Mouse (Mus musculus) forebrain, embryonic 13.5 days (tissue): ENCODE results near the gene Fbxo22. TPM values are rescaled to one million over a fixed set of nuclear protein-coding genes. Genes with fewer than 3 reads are reported as not detected.
"Not testable (repeated sequence)": the region's sequence is repeated elsewhere in the genome, so short reads cannot be mapped to it uniquely, and the experiment has no call there.

Experiments used
- ATAC-seq: fragments of 200-750 bp; cut with Nextera tagmentation; 2 replicates; pipeline ENCODE4 v1.8.0; 2017
- H3K27ac ChIP-seq: fragments of 300-500 bp; sonication (generic); 2 replicates; pipeline ENCODE4 v1.5.1; 2015; ENCODE audit warnings: inconsistent platforms, mild to moderate bottlenecking, moderate library complexity
- H3K27me3 ChIP-seq: fragments of 300-500 bp; sonication (generic); 2 replicates; pipeline ENCODE4 v1.6.1; 2015; ENCODE audit warnings: mild to moderate bottlenecking, inconsistent platforms
- H3K36me3 ChIP-seq: fragments of 300-500 bp; sonication (generic); 2 replicates; pipeline ENCODE4 v1.6.1; 2015; ENCODE audit warnings: mild to moderate bottlenecking, inconsistent platforms; ENCODE audit not compliant: poor library complexity, severe bottlenecking
- H3K4me1 ChIP-seq: fragments of 300-500 bp; sonication (generic); 2 replicates; pipeline ENCODE4 v1.6.1; 2015; ENCODE audit warnings: inconsistent platforms
- H3K4me2 ChIP-seq: fragments of 300-500 bp; sonication (generic); 2 replicates; pipeline ENCODE4 v1.6.1; 2015; ENCODE audit warnings: inconsistent platforms, mild to moderate bottlenecking, moderate library complexity
- H3K4me3 ChIP-seq: fragments of 300-500 bp; sonication (generic); 2 replicates; pipeline ENCODE4 v1.5.1; 2015; ENCODE audit warnings: mild to moderate bottlenecking, inconsistent platforms
- H3K9ac ChIP-seq: fragments of 300-500 bp; sonication (generic); 2 replicates; pipeline ENCODE4 v1.6.1; 2015; ENCODE audit warnings: mild to moderate bottlenecking, inconsistent platforms
- H3K9me3 ChIP-seq: fragments of 300-500 bp; sonication (generic); replicated peaks from 2 replicates; pipeline ENCODE4 v1.6.1; 2016; ENCODE audit warnings: inconsistent platforms
- WGBS: fragments of 180-500 bp; shearing (Covaris S2); methylation state at CpG from one replicate; pipeline ENCODE4 v1.1.7; 2015; 5-methylcytosine and 5-hydroxymethylcytosine counted together
- polyA plus RNA-seq: library from polyadenylated mRNA; unstranded; fragments of >200 nt; fragmentation: Nextera tagmentation; extraction: Ambion mirVana; gene quantifications from 2 replicates; pipeline ENCODE4 v1.2.1, GENCODE M21; 2015

Gene Fbxo22
- polyA plus RNA-seq, 1 experiment from 2014 or later = 86.9 TPM

DNA sequence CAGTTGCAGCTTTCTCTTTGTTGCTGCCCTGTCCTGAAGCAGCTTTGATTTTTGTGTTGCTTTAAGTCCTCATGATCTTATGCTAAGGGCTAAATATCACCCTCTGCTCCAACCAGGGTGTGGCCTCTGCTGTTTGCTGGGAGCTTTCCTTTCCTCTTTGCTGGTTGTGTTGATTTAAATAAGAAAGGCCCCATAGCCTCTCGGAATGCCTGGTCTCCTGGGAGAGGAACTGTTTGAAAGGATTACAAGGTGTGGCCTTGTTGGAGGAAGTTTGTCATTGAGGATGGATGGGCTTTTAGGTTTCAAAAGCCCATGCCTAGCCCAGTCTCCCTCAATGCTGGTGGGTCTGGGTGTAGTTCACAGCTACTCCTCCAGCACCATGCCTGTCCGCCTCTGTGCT is 7.4 kb downstream of the Fbxo22 start:
- ATAC-seq = no peak
- 64% methylated on average over 2 of the region's 2 CpGs for WGBS
- Histone ChIP-seq H3K27ac (no peak overlapping the region), H3K4me1 (peaks cover 4% of the 10 kb centered on the region; the same call in 1 of the 2 replicates), H3K4me3 (no peak overlapping the region), H3K27me3 (no peaks in the 10 kb centered on the region), H3K9me3 (no peaks in the 10 kb centered on the region), H3K9ac (no peak overlapping the region), H3K4me2 (no peak overlapping the region), H3K36me3 (peaks cover 81% of the 10 kb centered on the region)

DNA sequence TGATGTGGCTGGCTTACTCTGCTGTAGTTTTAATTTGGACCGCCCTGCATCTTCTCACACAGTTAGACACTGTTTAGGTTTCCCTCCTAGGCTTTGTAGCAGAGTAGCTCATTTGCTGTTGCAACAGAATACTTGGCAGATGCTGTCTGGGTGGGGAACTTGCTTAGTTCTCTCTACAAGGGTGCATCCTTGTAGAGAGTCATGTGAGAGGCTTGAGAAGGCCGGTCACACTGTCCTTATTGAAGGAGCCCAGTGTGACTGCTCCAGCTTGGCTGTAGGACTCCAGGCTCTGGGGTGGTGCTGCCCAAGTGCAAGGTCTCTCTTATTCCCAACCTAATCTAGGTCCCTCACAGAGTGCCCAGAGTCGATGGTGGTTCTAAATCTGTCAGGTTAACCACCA is 8.7 kb downstream of the Fbxo22 start:
- no peak overlapping the region for H3K9ac ChIP-seq
- H3K4me1 ChIP-seq = no peaks in the 10 kb centered on the region
- H3K36me3 ChIP-seq = peaks cover 94% of the 10 kb centered on the region
- H3K4me2 ChIP-seq = no peak overlapping the region
- no peak overlapping the region for H3K4me3 ChIP-seq
- H3K9me3 ChIP-seq = no peaks in the 10 kb centered on the region
- no peak overlapping the region for H3K27ac ChIP-seq
- WGBS = 93% methylated on average over 3 of the region's 3 CpGs
- ATAC-seq = no peak
- no peaks in the 10 kb centered on the region for H3K27me3 ChIP-seq

DNA sequence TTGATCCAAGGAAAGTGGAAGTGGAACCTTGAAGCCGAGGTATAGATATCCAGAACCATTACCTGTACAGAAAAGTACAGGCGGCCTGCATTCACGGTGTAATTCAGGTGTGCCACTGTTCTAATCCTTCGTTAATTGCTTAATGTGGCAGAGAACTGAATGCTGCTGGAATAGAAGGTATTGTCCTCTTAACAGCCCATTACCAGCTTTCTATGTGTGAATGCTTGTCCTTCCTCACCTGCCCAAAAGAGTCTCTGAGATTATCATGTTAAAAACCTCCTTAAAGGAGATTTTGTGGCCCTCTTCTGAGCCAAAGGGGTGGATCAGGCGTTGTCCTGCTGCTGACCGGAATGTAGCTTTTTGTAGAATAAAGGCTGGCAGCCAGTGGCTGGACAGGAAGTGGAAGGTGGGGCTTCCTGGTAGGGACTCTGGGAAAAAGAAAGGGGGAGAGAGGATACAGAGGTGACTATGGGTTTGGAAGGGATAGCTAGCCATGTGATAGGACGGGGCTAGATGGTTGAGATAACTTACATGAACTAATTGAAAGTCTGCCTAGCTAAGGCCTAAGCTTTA is 16.5 kb downstream of the Fbxo22 start:
- no peak overlapping the region for H3K27ac ChIP-seq
- WGBS = 82% methylated on average over 7 of the region's 7 CpGs
- no peak overlapping the region for H3K4me2 ChIP-seq
- H3K27me3 ChIP-seq = no peaks in the 10 kb centered on the region
- no peak for ATAC-seq
- H3K4me1 ChIP-seq = no peaks in the 10 kb centered on the region
- peaks cover 64% of the 10 kb centered on the region for H3K36me3 ChIP-seq
- H3K4me3 ChIP-seq = no peak overlapping the region
- no peaks in the 10 kb centered on the region for H3K9me3 ChIP-seq
- no peak overlapping the region for H3K9ac ChIP-seq

DNA sequence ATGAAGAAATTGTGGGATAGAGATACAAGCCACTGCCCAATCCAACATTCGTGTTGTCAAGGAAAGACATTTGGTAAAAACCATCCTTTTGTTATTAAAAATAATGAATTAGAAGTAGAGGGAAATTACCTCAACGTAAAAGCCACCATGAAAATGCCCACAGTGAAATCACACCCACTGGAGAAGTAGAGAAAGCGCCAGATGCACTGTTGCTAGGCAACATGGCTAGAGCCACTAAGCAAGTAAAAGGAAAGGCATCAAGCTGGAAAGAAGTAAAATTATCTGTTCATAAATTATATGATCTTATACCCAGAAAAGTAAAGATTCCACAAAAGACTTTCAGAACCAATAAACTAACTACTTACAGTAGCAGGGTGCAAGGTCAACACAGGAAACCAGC is 17.5 kb downstream of the Fbxo22 start:
- no peaks in the 10 kb centered on the region for H3K9me3 ChIP-seq
- no peak overlapping the region for H3K27ac ChIP-seq
- H3K27me3 ChIP-seq = no peaks in the 10 kb centered on the region
- ATAC-seq = no peak
- WGBS = 79% methylated on average over 3 of the region's 3 CpGs
- peaks cover 54% of the 10 kb centered on the region for H3K36me3 ChIP-seq
- no peak overlapping the region for H3K9ac ChIP-seq
- H3K4me1 ChIP-seq = no peaks in the 10 kb centered on the region
- H3K4me3 ChIP-seq = no peak overlapping the region
- H3K4me2 ChIP-seq = no peak overlapping the region

DNA sequence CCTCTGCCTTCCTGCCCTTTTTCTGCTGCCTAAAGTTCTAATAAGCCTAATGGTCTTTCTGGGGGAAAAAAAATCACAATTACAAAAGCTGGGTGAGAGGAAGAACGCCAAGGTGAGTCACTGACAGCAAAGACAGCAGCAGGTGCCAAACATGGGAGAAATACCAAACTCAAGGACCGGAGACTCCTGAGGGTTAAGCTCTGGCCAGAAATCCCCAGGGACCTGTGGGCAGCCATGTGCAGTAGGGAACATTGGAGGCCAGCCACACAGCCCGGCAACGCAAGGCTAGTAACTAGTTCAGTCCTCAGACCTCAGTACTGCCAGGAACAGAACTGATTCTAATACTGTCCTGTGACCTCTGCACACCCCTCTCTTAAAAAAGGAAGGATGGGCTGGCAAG is 19.4 kb downstream of the Fbxo22 start:
- Histone ChIP-seq H3K4me2 (no peak overlapping the region), H3K27ac (no peak overlapping the region), H3K9ac (no peak overlapping the region), H3K4me1 (no peaks in the 10 kb centered on the region), H3K9me3 (no peaks in the 10 kb centered on the region), H3K4me3 (no peak overlapping the region), H3K36me3 (peaks cover 35% of the 10 kb centered on the region), H3K27me3 (no peaks in the 10 kb centered on the region)
- ATAC-seq = no peak
- WGBS = 90% methylated on average over 4 of the region's 4 CpGs

DNA sequence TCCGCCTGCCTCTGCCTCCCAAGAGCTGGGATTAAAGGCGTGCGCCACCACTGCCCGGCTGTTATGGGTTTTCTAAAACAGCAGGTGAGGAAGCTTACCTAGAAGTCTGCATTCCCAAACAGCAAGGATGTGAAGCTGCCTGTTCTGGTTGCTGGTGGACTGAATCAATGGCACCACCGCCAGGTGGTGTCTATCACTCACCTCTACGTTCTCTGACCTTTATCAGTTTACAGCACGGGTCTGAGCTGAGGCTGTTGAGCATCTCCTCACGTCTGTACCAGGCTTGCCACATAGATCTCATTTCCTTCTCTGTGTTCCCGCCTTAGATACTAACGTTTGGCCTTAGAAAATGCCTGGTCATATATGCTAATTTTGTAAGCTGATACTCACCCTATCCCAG is 20.3 kb downstream of the Fbxo22 start:
- ATAC-seq = no peak

DNA sequence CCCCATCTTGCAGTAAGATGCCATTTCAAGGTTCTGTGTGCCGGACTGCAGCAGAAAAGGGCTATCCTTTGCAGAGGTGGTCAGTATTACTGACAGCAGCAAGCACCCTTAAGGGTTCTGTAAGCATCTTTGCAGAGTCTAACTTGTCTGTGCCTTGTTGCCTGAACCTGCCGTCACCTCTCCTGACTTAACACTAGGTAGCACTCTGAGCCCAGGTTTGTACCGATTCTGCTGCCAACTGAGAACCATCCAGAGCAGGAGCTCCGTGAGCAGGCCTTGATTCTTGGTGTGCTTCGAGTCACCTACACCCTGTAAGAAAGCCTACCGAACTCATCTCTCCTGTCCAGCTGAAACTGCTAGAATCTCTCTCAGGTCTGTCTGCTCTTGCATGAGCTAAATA is 22.8 kb downstream of the Fbxo22 start:
- Histone ChIP-seq H3K27me3 (no peaks in the 10 kb centered on the region), H3K4me3 (no peak overlapping the region), H3K36me3 (peaks cover 3% of the 10 kb centered on the region; the same call in 1 of the 2 replicates), H3K4me2 (no peak overlapping the region), H3K27ac (no peak overlapping the region), H3K4me1 (no peaks in the 10 kb centered on the region), H3K9ac (no peak overlapping the region), H3K9me3 (no peaks in the 10 kb centered on the region)
- ATAC-seq = no peak
- WGBS = 67% methylated on average over 6 of the region's 6 CpGs

More for the DNA sequence above, 20.3 kb downstream of the Fbxo22 start:
- no peak overlapping the region for H3K9ac ChIP-seq
- H3K9me3 ChIP-seq = no peaks in the 10 kb centered on the region
- H3K27ac ChIP-seq = no peak overlapping the region
- no peaks in the 10 kb centered on the region for H3K27me3 ChIP-seq
- no peak overlapping the region for H3K4me3 ChIP-seq
- H3K4me2 ChIP-seq = no peak overlapping the region
- 75% methylated on average over 10 of the region's 10 CpGs for WGBS
- peaks cover 27% of the 10 kb centered on the region for H3K36me3 ChIP-seq
- H3K4me1 ChIP-seq = no peaks in the 10 kb centered on the region

DNA sequence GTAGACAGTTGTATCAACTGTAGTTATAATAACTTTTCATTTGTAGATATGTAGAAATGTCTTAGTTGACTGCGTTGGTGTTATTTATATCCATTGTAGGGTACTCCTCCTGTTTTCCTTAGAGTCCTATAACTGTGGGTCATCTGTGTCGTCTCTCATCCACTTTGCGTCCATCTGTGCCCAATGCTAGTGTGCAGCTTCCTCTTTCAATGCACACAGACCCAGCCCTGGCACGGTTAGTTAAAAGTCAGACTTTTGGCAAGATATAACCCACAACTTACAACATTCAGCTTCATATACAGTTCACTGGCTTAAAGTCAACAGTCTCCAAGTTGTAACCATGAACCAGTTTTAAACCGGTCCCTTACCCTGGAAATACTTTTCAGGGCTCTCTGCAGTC is 23.4 kb downstream of the Fbxo22 start:
- ATAC-seq = no peak

DNA sequence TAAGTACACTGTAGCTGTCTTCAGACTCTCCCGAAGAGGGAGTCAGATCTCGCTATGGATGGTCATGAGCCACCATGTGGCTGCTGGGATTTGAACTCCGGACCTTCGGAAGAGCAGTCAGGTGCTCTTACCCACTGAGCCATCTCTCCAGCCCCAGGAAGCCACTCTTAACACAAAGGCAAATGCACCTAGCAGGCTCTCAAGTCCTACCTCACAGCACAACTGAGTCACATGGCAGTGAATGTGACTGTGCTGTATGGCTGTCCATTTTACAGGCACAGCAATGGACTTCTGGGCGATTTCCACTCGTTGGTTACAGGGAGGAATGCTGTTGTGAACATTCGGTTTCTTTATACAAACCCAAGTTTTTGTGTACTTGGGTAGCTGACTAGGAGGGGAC is 23.9 kb downstream of the Fbxo22 start:
- Histone ChIP-seq H3K27ac (no peak overlapping the region), H3K27me3 (no peaks in the 10 kb centered on the region), H3K4me1 (no peaks in the 10 kb centered on the region), H3K36me3 (no peaks in the 10 kb centered on the region; the same call in 1 of the 2 replicates), H3K9ac (no peak overlapping the region), H3K4me3 (no peak overlapping the region), H3K9me3 (no peaks in the 10 kb centered on the region), H3K4me2 (no peak overlapping the region)
- no peak for ATAC-seq
- 89% methylated on average over 7 of the region's 7 CpGs for WGBS

More for the DNA sequence above, 23.4 kb downstream of the Fbxo22 start:
- H3K27me3 ChIP-seq = no peaks in the 10 kb centered on the region
- no peak overlapping the region for H3K27ac ChIP-seq
- no peaks in the 10 kb centered on the region for H3K9me3 ChIP-seq
- no peaks in the 10 kb centered on the region for H3K4me1 ChIP-seq
- no peaks in the 10 kb centered on the region; the same call in 1 of the 2 replicates for H3K36me3 ChIP-seq
- WGBS = 97% methylated on average over 5 of the region's 5 CpGs
- H3K9ac ChIP-seq = no peak overlapping the region
- H3K4me2 ChIP-seq = no peak overlapping the region
- no peak overlapping the region for H3K4me3 ChIP-seq

DNA sequence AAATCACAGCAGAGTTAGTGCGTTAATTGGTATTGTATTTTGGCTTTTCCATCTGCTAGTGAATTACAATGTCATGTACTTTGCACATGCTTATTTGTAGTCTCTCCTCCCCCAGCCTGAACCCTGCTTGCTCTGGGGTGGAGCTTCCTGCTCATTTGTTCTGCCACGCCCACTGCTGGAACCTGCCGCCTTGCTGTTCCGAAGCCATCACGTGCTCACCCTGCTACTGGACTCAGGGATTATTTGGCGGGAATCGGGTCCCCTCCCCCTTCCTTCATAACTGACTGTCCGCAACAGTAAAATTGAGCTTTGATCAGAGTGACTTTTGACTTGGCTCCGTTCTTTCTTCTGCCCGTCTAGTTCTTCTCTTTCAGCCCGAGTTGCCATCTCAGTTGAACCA is 24.4 kb downstream of the Fbxo22 start:
- H3K9me3 ChIP-seq, H3K27ac ChIP-seq, H3K4me1 ChIP-seq, H3K4me2 ChIP-seq, H3K4me3 ChIP-seq, H3K36me3 ChIP-seq, H3K27me3 ChIP-seq, ATAC-seq, H3K9ac ChIP-seq: not testable (repeated sequence)
- WGBS = 76% methylated on average over 11 of the region's 11 CpGs

DNA sequence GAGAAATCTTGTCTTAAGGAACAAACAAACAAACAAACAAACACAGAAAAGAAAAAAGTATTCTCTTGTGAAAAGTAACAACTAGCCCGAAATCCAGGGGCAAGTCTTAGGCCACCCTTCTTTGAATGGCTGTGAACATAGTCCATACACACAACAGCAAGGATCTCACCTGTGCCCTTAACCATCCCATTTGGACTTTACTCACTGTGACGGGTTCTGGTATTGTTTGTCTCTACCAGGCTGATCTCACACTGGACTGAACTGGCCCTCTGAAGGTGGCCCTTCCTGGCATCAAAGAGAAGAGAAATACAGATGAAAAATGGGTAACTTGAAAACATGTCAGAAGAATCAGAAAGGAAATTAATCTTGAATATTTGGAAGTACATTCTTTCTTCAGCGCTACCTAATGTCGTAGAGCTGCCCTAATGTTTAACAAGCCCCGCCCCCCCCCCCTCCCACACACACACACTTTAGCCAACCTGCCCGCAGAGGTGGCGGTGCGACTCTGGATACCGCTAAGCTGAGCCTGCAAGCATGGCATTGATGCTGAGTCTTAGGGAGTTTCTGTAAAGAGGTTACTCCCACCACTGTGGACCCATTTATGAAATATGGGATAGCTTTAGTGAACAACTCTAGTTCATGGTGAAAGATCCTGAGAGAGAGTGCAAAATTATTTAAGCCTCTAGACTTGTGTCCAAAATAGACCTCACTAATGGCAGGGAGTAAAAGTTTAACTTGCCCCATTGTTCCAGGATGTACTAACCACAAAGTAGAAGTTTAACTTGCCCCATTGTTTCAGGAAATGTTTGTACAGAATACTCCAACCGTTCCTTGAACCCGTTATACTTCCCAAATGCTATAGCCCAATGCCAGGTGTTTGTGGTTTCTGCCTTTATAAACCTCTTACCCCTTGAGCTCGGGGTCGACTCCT is 27.8 kb downstream of the Fbxo22 start:
- no peaks in the 10 kb centered on the region for H3K9me3 ChIP-seq
- H3K27me3 ChIP-seq = no peaks in the 10 kb centered on the region
- 77% methylated on average over 13 of the region's 13 CpGs for WGBS
- H3K9ac ChIP-seq = no peak overlapping the region
- no peaks in the 10 kb centered on the region for H3K36me3 ChIP-seq
- no peaks in the 10 kb centered on the region for H3K4me1 ChIP-seq
- H3K4me3 ChIP-seq = no peak overlapping the region
- no peak overlapping the region for H3K4me2 ChIP-seq
- ATAC-seq = no peak
- H3K27ac ChIP-seq = no peak overlapping the region

DNA sequence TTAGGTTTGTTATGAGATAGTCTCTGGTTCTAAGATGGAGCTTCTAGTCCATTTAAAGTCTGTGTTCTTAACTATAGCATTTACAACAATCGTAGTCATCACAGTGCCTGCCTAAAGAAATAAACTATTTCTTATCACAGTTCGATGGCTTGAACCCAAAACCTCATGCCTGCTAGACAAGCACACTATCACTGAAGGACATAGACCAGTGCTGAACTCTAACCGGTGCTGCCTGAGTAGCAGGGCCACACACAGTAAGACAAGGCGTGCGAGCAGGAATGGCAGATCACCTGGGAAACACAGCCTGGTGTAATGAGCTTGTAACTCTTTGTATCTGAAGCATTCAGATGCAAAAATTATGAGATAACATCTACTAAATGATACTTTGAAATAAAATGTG is 32.1 kb downstream of the Fbxo22 start:
- Histone ChIP-seq H3K4me2 (no peak overlapping the region), H3K4me3 (no peak overlapping the region), H3K9ac (no peak overlapping the region), H3K27ac (no peak overlapping the region), H3K4me1 (no peaks in the 10 kb centered on the region; the same call in 1 of the 2 replicates), H3K9me3 (no peaks in the 10 kb centered on the region), H3K27me3 (no peaks in the 10 kb centered on the region), H3K36me3 (no peaks in the 10 kb centered on the region)
- 89% methylated on average over 5 of the region's 5 CpGs for WGBS
- ATAC-seq = no peak
